Mouse (Mus musculus): ENCODE measurements around the gene Cd3d. TPM values are rescaled to one million over a fixed set of nuclear protein-coding genes. Genes with fewer than 3 reads are reported as not detected.

The Cd3d gene
- polyA plus RNA-seq, 1 experiment from 2014 or later: not detected

GRCm38 (mm10) chr9:44979806-44980205 is 1.8 kb upstream of the Cd3d start:
- Histone ChIP-seq H3K4me1 (no peaks in the 10 kb centered on the region), H3K27ac (replicated peaks) (no peak overlapping the region), H3K9ac (replicated peaks) (no peak overlapping the region), H3K27me3 (0 out of 2 replicates have a peak, but pooled peaks cover 4% of the 10 kb centered on the region), H3K4me3 (no peak overlapping the region), H3K9me3 (no peaks in the 10 kb centered on the region), H3K36me3 (no peaks in the 10 kb centered on the region), H3K4me2 (replicated peaks) (no peak overlapping the region)
- WGBS: 75% methylated on average over 7 of the region's 7 CpGs
- ATAC-seq (replicated peaks): no peak

DNA sequence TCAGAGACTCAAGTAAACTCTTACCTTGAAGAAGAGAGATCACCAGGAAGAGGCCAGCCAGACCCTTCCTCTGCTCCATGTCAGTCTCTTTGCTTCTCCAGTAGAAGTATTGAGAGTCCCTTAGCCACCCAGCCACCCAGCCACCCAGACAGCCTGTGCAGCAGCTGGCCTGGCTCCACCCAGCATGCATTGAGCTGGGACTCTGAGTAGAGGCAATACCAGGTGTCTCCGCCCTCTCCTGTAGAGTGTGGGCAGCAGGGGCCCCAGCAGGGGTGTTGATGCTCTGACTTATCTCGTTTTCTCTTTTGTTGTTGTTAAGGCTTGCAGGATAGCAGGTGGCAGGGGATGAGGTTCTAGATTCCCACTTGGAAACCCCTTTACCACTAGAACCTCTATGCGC is 1.3 kb upstream of the Cd3d start, which contains the start of gene Cd3g:
TSS of gene Cd3g (minus strand) at position 190 of the 400 bp plus-strand sequence.
- WGBS: 67% methylated on average over 3 of the region's 3 CpGs
- Histone ChIP-seq H3K27me3 (0 out of 2 replicates have a peak, but pooled peaks cover 4% of the 10 kb centered on the region), H3K27ac (replicated peaks) (no peak within 1 kb of the TSS), H3K9ac (replicated peaks) (no peak within 1 kb of the TSS), H3K4me3 (no peak within 1 kb of the TSS), H3K4me2 (replicated peaks) (no peak within 1 kb of the TSS), H3K4me1 (no peaks in the 10 kb centered on the region), H3K9me3 (no peaks in the 10 kb centered on the region), H3K36me3 (no peaks in the 10 kb centered on the region)
- no peak for ATAC-seq (replicated peaks)

DNA sequence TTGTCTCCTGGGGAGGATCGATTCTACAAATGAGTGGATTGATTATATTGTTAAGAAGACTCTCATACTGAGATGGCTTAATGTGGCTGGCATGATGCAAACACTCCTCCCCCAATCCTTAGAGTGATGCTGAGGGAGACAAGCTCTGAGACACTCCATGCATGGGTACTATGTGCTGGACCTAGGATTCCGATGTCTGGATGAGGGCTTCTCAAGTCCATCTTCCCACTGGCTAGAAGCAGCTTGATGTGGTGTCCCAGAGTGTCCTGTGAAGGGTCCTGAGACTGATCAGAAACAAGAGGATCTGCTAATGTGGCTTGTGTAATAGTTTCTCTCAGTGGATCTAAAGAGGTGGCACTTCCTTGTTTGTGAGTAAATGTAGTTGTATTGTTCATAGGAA is 482 bp upstream of the Cd3d start:
- H3K36me3 ChIP-seq: no peaks in the 10 kb centered on the region
- 0 out of 2 replicates have a peak, but pooled peaks cover 4% of the 10 kb centered on the region for H3K27me3 ChIP-seq
- H3K9ac ChIP-seq (replicated peaks): no peak overlapping the region
- no peaks in the 10 kb centered on the region for H3K9me3 ChIP-seq
- ATAC-seq (replicated peaks): no peak
- no peak overlapping the region for H3K4me2 ChIP-seq (replicated peaks)
- WGBS: 95% methylated on average over 2 of the region's 2 CpGs
- no peak overlapping the region for H3K27ac ChIP-seq (replicated peaks)
- no peaks in the 10 kb centered on the region for H3K4me1 ChIP-seq
- no peak overlapping the region for H3K4me3 ChIP-seq

DNA sequence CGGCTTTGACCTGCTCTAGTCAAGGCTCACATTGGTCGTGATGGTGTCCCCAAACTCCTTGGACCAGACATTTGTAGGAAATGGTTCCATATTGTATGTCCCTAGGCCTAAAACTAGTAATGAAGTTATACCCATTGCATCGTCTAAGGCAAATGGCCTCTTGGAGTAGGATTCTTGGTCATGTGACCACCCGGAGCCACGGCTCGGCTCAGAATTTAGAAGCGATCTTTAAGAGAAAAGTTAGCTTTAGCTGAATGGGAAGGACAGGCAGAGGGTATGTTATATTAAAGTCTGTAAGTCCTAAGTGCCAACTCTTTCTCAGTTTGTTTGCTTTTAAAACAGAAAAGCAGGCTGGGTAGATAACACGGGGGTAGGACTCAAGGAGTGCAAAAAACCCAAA is 495 bp downstream of the Cd3d start:
- WGBS: 91% methylated on average over 8 of the region's 8 CpGs
- no peak for ATAC-seq (replicated peaks)
- Histone ChIP-seq H3K9ac (replicated peaks) (no peak overlapping the region), H3K27me3 (0 out of 2 replicates have a peak, but pooled peaks cover 4% of the 10 kb centered on the region), H3K4me3 (no peak overlapping the region), H3K36me3 (no peaks in the 10 kb centered on the region), H3K4me2 (replicated peaks) (no peak overlapping the region), H3K27ac (replicated peaks) (no peak overlapping the region), H3K9me3 (no peaks in the 10 kb centered on the region), H3K4me1 (no peaks in the 10 kb centered on the region)

DNA sequence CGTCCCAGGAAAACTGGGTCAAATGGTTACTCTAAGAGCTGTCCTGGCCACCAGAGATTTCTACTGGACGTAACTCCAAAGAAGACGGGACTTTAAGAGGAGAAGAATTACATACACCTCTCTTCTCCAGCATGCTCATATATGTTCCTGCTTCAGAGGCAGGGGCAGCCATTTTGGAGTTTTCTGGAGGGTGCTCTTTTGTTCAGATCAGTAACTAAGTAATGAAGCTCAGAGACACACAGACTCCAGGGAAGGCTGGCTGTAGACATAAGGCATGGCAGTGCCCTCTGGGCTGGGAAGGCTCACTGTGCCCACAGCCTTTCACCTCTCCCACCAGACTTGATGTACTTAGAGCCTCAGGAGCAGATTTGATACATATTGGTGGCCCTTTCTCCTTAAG is 945 bp downstream of the Cd3d start:
- Histone ChIP-seq H3K9me3 (no peaks in the 10 kb centered on the region), H3K27ac (replicated peaks) (no peak overlapping the region), H3K4me3 (no peak overlapping the region), H3K4me2 (replicated peaks) (no peak overlapping the region), H3K27me3 (0 out of 2 replicates have a peak, but pooled peaks cover 4% of the 10 kb centered on the region), H3K36me3 (no peaks in the 10 kb centered on the region), H3K4me1 (no peaks in the 10 kb centered on the region), H3K9ac (replicated peaks) (no peak overlapping the region)
- no peak for ATAC-seq (replicated peaks)
- WGBS: 88% methylated on average over 3 of the region's 3 CpGs

DNA sequence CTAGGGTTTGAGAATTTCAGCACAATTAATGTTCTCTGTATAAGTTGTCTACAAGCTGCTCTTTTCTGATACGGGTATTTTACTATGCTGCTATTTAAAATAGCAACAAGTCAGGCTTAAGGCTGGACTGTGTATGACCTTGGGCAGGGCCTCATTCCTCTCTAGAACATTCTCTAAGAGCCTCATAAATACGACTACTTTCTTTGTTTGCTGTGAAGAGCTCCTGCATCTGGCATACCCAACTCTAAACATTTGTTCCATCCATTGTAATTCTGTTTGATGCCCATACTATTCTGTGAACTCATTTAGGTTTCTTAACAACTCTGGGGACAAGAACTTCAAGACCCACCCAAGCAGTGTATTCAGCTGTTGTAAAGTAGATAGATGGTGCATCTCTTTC is 1.4 kb downstream of the Cd3d start:
- H3K27me3 ChIP-seq: 0 out of 2 replicates have a peak, but pooled peaks cover 4% of the 10 kb centered on the region
- no peak for ATAC-seq (replicated peaks)
- no peaks in the 10 kb centered on the region for H3K36me3 ChIP-seq
- 78% methylated on average over 2 of the region's 2 CpGs for WGBS
- H3K9me3 ChIP-seq: no peaks in the 10 kb centered on the region
- H3K27ac ChIP-seq (replicated peaks): no peak overlapping the region
- no peak overlapping the region for H3K9ac ChIP-seq (replicated peaks)
- H3K4me2 ChIP-seq (replicated peaks): no peak overlapping the region
- no peaks in the 10 kb centered on the region for H3K4me1 ChIP-seq
- no peak overlapping the region for H3K4me3 ChIP-seq

GRCm38 (mm10) chr9:44985721-44986161 is 4.2 kb downstream of the Cd3d start:
- Histone ChIP-seq H3K36me3 (no peaks in the 10 kb centered on the region), H3K9ac (replicated peaks) (no peak overlapping the region), H3K9me3 (no peaks in the 10 kb centered on the region), H3K4me3 (no peak overlapping the region), H3K4me2 (replicated peaks) (no peak overlapping the region), H3K27ac (replicated peaks) (no peak overlapping the region), H3K27me3 (0 out of 2 replicates have a peak, but pooled peaks cover 4% of the 10 kb centered on the region), H3K4me1 (no peaks in the 10 kb centered on the region)
- no peak for ATAC-seq (replicated peaks)
- 81% methylated on average over 3 of the region's 3 CpGs for WGBS

DNA sequence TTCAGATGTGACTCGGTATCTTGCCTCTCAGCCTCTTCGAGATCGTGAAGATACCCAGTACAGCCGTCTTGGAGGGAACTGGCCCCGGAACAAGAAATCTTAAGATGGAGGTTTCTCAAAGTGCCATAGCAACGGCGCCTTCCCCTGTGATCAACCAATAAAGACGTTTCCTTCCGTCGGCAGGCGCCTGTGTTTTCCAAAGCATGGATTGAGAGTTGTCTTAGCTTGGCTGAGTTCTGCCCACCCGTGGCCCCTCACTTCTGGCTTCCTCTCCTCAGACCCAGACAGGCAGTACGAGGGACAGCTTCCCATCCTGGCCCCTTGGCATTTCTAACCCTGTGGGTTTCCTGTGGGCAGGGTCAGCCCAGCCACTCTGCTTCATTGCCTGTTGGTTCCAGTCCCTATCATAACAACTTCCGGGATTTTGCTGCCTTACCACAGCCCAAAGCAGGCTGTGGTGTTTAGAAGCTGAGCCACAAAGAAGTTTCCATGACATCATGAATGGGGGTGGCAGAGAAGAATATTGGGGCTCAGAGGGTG is 4.7 kb downstream of the Cd3d start:
- Histone ChIP-seq H3K4me3 (no peak overlapping the region), H3K27me3 (0 out of 2 replicates have a peak, but pooled peaks cover 4% of the 10 kb centered on the region), H3K4me2 (replicated peaks) (no peak overlapping the region), H3K4me1 (no peaks in the 10 kb centered on the region), H3K9me3 (no peaks in the 10 kb centered on the region), H3K36me3 (no peaks in the 10 kb centered on the region), H3K9ac (replicated peaks) (no peak overlapping the region), H3K27ac (replicated peaks) (no peak overlapping the region)
- WGBS: 73% methylated on average over 14 of the region's 14 CpGs
- no peak for ATAC-seq (replicated peaks)

GRCm38 (mm10) chr9:44986976-44987375 is 5.4 kb downstream of the Cd3d start:
- no peaks in the 10 kb centered on the region for H3K36me3 ChIP-seq
- 75% methylated on average over 5 of the region's 5 CpGs for WGBS

GRCm38 (mm10) chr9:44991821-44992220 is 10.2 kb downstream of the Cd3d start:
- Histone ChIP-seq H3K4me1 (no peaks in the 10 kb centered on the region), H3K4me3 (no peak overlapping the region), H3K27me3 (no peaks in the 10 kb centered on the region), H3K36me3 (no peaks in the 10 kb centered on the region), H3K27ac (replicated peaks) (no peak overlapping the region), H3K9ac (replicated peaks) (no peak overlapping the region), H3K9me3 (no peaks in the 10 kb centered on the region), H3K4me2 (replicated peaks) (no peak overlapping the region)
- ATAC-seq (replicated peaks): no peak
- 84% methylated on average over 2 of the region's 2 CpGs for WGBS

More at GRCm38 (mm10) chr9:44986976-44987375, 5.4 kb downstream of the Cd3d start:
- H3K4me3 ChIP-seq: no peak overlapping the region
- no peak overlapping the region for H3K27ac ChIP-seq (replicated peaks)
- no peaks in the 10 kb centered on the region for H3K9me3 ChIP-seq
- H3K4me2 ChIP-seq (replicated peaks): no peak overlapping the region
- H3K4me1 ChIP-seq: no peaks in the 10 kb centered on the region
- 0 out of 2 replicates have a peak, but pooled peaks cover 4% of the 10 kb centered on the region for H3K27me3 ChIP-seq
- H3K9ac ChIP-seq (replicated peaks): no peak overlapping the region
- ATAC-seq (replicated peaks): no peak

DNA sequence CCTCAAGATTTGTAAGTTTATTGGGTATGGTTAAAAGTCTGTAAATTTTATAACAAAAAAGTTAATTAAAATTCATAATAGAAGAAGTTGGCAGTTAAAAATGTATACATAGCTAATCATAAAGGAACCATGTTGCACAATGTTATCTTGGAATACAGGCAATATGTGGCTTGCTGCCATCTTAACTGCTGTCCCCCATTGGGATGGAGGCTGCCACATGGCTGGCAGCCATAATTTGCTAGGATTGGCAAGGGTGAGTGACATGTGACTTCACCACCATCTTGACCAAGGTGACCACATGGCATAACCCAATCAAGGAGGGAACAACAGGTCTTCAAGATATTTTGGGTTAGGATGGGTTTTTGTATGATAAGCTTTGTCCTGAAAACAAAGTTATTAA is 10.7 kb downstream of the Cd3d start:
- H3K9me3 ChIP-seq: no peaks in the 10 kb centered on the region
- no peak overlapping the region for H3K4me2 ChIP-seq (replicated peaks)
- H3K4me1 ChIP-seq: no peaks in the 10 kb centered on the region
- ATAC-seq (replicated peaks): no peak
- H3K27me3 ChIP-seq: no peaks in the 10 kb centered on the region
- no peaks in the 10 kb centered on the region for H3K36me3 ChIP-seq
- H3K27ac ChIP-seq (replicated peaks): no peak overlapping the region
- H3K9ac ChIP-seq (replicated peaks): no peak overlapping the region
- no peak overlapping the region for H3K4me3 ChIP-seq

- Histone ChIP-seq H3K4me3 (no peak overlapping the region), H3K4me2 (replicated peaks) (no peak overlapping the region), H3K27me3 (no peaks in the 10 kb centered on the region), H3K27ac (replicated peaks) (no peak overlapping the region), H3K4me1 (no peaks in the 10 kb centered on the region), H3K36me3 (no peaks in the 10 kb centered on the region), H3K9me3 (no peaks in the 10 kb centered on the region), H3K9ac (replicated peaks) (no peak overlapping the region)
- WGBS: 88% methylated on average over 2 of the region's 2 CpGs
- ATAC-seq (replicated peaks): no peak
These were observed 11.7 kb downstream of the Cd3d start for GRCm38 (mm10) chr9:44993268-44993667.

DNA sequence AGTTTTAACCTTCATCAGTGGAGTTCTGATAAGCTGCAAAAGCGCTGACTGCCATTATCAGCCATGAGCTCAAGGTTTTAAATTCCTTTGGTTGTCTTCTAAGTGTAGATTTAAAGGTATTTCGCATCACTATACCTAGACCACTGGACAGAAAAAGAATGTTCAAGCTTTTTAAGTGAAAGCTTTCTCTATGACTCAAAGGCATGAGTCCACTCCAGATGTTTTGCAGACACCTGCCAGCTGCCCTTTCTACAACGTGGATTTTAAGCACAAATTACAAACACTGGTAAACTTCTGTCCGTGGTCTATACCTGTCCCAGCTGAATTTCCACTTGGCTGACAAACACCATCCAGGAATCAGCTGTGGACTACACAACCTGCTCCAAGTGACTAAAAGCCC is 13.4 kb downstream of the Cd3d start:
- no peak for ATAC-seq (replicated peaks)
- 78% methylated on average over 4 of the region's 4 CpGs for WGBS
- no peaks in the 10 kb centered on the region for H3K4me1 ChIP-seq
- no peaks in the 10 kb centered on the region for H3K9me3 ChIP-seq
- no peaks in the 10 kb centered on the region for H3K27me3 ChIP-seq
- no peaks in the 10 kb centered on the region for H3K36me3 ChIP-seq
- H3K27ac ChIP-seq (replicated peaks): no peak overlapping the region
- H3K4me3 ChIP-seq: no peak overlapping the region
- no peak overlapping the region for H3K4me2 ChIP-seq (replicated peaks)
- H3K9ac ChIP-seq (replicated peaks): no peak overlapping the region

Measured in forebrain, embryonic 15.5 days (tissue).